8 mouse cellular contexts compared by ENCODE assay signal in genomic region chr1:63248360-63248851, GRCm38 (mm10). TPM values are rescaled to one million over a fixed set of nuclear protein-coding genes. Genes with fewer than 3 reads are reported as not detected.
DNase-seq lines count a peak whose midpoint lies in the region; ATAC-seq and TF ChIP-seq lines count a peak whose summit lies in the region.

No protein-coding gene starts in this region.

- 4% methylated on average over 44 of the region's 44 CpGs for WGBS in lung, postnatal 0 days
- 2% methylated on average over 44 of the region's 44 CpGs for WGBS in limb, embryonic 12.5 days

- peak overlapping the region; percentile 24; the same call in 1 of the 2 replicates for H3K4me3 ChIP-seq in lung, postnatal 0 days (ENCODE audit: low read depth, low read length)
- H3K4me3 ChIP-seq in limb, embryonic 12.5 days (replicated peaks) = peak overlapping the region; percentile 33
- peak overlapping the region; percentile 90 for H3K4me3 ChIP-seq in testis, adult 2 months (ENCODE audit: control insufficient read depth, low read depth, low read length)

- ATAC-seq in lung, postnatal 0 days = no peak
- no peak for ATAC-seq in limb, embryonic 12.5 days (ENCODE audit: insufficient number of reproducible peaks, insufficient read depth, low FRiP score, low TSS enrichment, low read depth)

- TF ChIP-seq EP300 in lung, postnatal 0 days (IDR thresholded peaks at IDR 0.05) = no peak

- peaks cover 71% of the 10 kb centered on the region for H3K27me3 ChIP-seq in lung, postnatal 0 days (replicated peaks; ENCODE audit: insufficient read depth, low read length)
- H3K27me3 ChIP-seq in limb, embryonic 12.5 days = peaks cover 82% of the 10 kb centered on the region
- H3K27me3 ChIP-seq in testis, adult 2 months (ENCODE audit: control insufficient read depth, insufficient read depth, low read length) = no peaks in the 10 kb centered on the region

- H3K4me1 ChIP-seq in lung, postnatal 0 days (ENCODE audit: insufficient read depth, low read depth, low read length) = no peaks in the 10 kb centered on the region
- 0 out of 2 replicates have a peak, but pooled peaks cover 6% of the 10 kb centered on the region for H3K4me1 ChIP-seq in limb, embryonic 12.5 days (replicated peaks)
- peaks cover 4% of the 10 kb centered on the region for H3K4me1 ChIP-seq in testis, adult 2 months (ENCODE audit: control insufficient read depth, insufficient read depth, low read length)

- H3K9me3 ChIP-seq in lung, postnatal 0 days (ENCODE audit: low read length) = peaks cover 4% of the 10 kb centered on the region; the same call in 1 of the 2 replicates
- no peaks in the 10 kb centered on the region for H3K9me3 ChIP-seq in limb, embryonic 12.5 days

- H3K4me2 ChIP-seq in lung, postnatal 0 days (replicated peaks; ENCODE audit: low read depth, low read length) = peak overlapping the region; percentile 47
- H3K4me2 ChIP-seq in limb, embryonic 12.5 days = peak overlapping the region; percentile 60

- no peak overlapping the region for H3K27ac ChIP-seq in lung, postnatal 0 days (ENCODE audit: low read length)
- no peak overlapping the region for H3K27ac ChIP-seq in limb, embryonic 12.5 days
- H3K27ac ChIP-seq in testis, adult 2 months (ENCODE audit: control insufficient read depth, insufficient read depth, low read depth, low read length) = no peak overlapping the region

- DNase-seq in adrenal gland, adult 18-20 months (ENCODE audit: low spot score in 2 of 2) = peak; percentile 12 to 24
- no peak for DNase-seq in adrenal gland, adult 8-10 months
- DNase-seq in lung, postnatal 0 days (ENCODE audit: low spot score) = no peak
- DNase-seq in lung, postnatal 14 days = no peak
- no peak for DNase-seq in layer of hippocampus, postnatal 14 days (ENCODE audit: low spot score in 2 of 2)
- no peak for DNase-seq in cerebellum, adult 8-10 months

- H3K36me3 ChIP-seq in lung, postnatal 0 days (ENCODE audit: insufficient read depth, low read length) = no peaks in the 10 kb centered on the region
- H3K36me3 ChIP-seq in limb, embryonic 12.5 days = no peaks in the 10 kb centered on the region
- no peaks in the 10 kb centered on the region for H3K36me3 ChIP-seq in testis, adult 2 months (ENCODE audit: control insufficient read depth, insufficient read depth, low read length)

- TF ChIP-seq CTCF in lung, postnatal 0 days (IDR thresholded peaks at IDR 0.05) = no peak
- no peak for TF ChIP-seq CTCF in testis, adult 2 months (IDR thresholded peaks at IDR 0.05; ENCODE audit: control insufficient read depth, insufficient read depth, insufficient replicate concordance, low read depth, low read length)

- TF ChIP-seq POLR2A in testis, adult 2 months (IDR thresholded peaks at IDR 0.05; ENCODE audit: control insufficient read depth, low read depth, low read length) = no peak

- no peak overlapping the region for H3K9ac ChIP-seq in lung, postnatal 0 days (replicated peaks; ENCODE audit: low read depth)
- peak overlapping the region; percentile 47 for H3K9ac ChIP-seq in limb, embryonic 12.5 days (replicated peaks)

RNA-seq across cellular contexts. Expression of gene Zdbf2, which starts 24.7 kb away (rescaled TPM):
- 10 to 100 TPM; 10.8 to 23.1 TPM for total RNA-seq in adrenal gland, adult 18-20 months (2021)
- 10 to 100 TPM in 2 of 4 experiments, 1 to 10 TPM in 2; 6.2 to 12.0 (median 9.7) TPM for total RNA-seq in adrenal gland, adult 8-10 months (2022)
- polyA plus RNA-seq in lung, postnatal 0 days (2015; fragmentation: Nextera tagmentation; extraction: Ambion mirVana) = 2.6 and 3.1 TPM in 2 replicates
- polyA plus RNA-seq in limb, embryonic 12.5 days (2016; fragmentation: Nextera tagmentation; extraction: Ambion mirVana) = 14.0 and 15.4 TPM in 2 replicates
- polyA plus RNA-seq in testis, adult 2 months (2012; rRNA removed) = 29.9 and 39.0 TPM in 2 replicates
- 10 to 100 TPM; 20.9 to 21.3 TPM for total RNA-seq in layer of hippocampus, postnatal 14 days (2021)

RNA-seq across cellular contexts. Expression of gene Gpr1, which starts 34.1 kb away (rescaled TPM):
- total RNA-seq in adrenal gland, adult 18-20 months (2021) = under 1 TPM; 0.26 to 0.43 TPM
- under 1 TPM in 3 of 4 experiments, not detected in 1; 0.23 to 0.42 (median 0.38) TPM for total RNA-seq in adrenal gland, adult 8-10 months (2022)
- 0.10 TPM in 1 of 2 replicates, not detected in the other for polyA plus RNA-seq in lung, postnatal 0 days (2015; fragmentation: Nextera tagmentation; extraction: Ambion mirVana)
- polyA plus RNA-seq in limb, embryonic 12.5 days (2016; fragmentation: Nextera tagmentation; extraction: Ambion mirVana) = 0.20 TPM in 1 of 2 replicates, not detected in the other
- polyA plus RNA-seq in testis, adult 2 months (2012; rRNA removed) = 0.14 and 0.15 TPM in 2 replicates
- under 1 TPM; 0.19 to 0.28 TPM for total RNA-seq in layer of hippocampus, postnatal 14 days (2021)

Comparison
In these comparisons a context has a peak if more than half of its experiments do, and no peak if none do; other contexts are left out.
1. DNase-seq: peak in adrenal gland, adult 18-20 months (2 of 2); none in adrenal gland, adult 8-10 months (single experiment), lung, postnatal 0 days (single experiment), lung, postnatal 14 days (single experiment), layer of hippocampus, postnatal 14 days (0 of 2) and cerebellum, adult 8-10 months (single experiment).
2. H3K4me3 ChIP-seq: peak in every context shown above with its lines; median percentile 90 in testis, adult 2 months; 33 in limb, embryonic 12.5 days; 24 in lung, postnatal 0 days.